Mouse (Mus musculus) embryonic facial prominence, embryonic 12.5 days (tissue): ENCODE data around the gene H2-M10.6. TPM values are rescaled to one million over a fixed set of nuclear protein-coding genes. Genes with fewer than 3 reads are reported as not detected.
A peak's percentile ranks its signal among the peaks of the same experiment; 100 is the strongest.

ENCODE experiments used
- ATAC-seq: fragments of 200-750 bp; cut with Nextera tagmentation; 2 replicates; pipeline ENCODE4 v1.8.0; 2017; ENCODE audit not compliant: insufficient number of reproducible peaks, insufficient read depth, low FRiP score, low TSS enrichment
- H3K27ac ChIP-seq: fragments of 300-500 bp; sonication (generic); 2 replicates; pipeline ENCODE4 v1.5.1; 2016; ENCODE audit warnings: mild to moderate bottlenecking
- H3K27me3 ChIP-seq: fragments of 300-500 bp; sonication (generic); 2 replicates; pipeline ENCODE4 v1.6.1; 2016; ENCODE audit warnings: mild to moderate bottlenecking, moderate library complexity
- H3K36me3 ChIP-seq: fragments of 300-500 bp; sonication (generic); 2 replicates; pipeline ENCODE4 v1.6.1; 2016; ENCODE audit warnings: mild to moderate bottlenecking
- H3K4me1 ChIP-seq: fragments of 300-500 bp; sonication (generic); 2 replicates; pipeline ENCODE4 v1.6.1; 2016
- H3K4me2 ChIP-seq: fragments of 300-500 bp; sonication (generic); replicated peaks from 2 replicates; pipeline ENCODE4 v1.6.1; 2016; ENCODE audit warnings: mild to moderate bottlenecking, moderate library complexity
- H3K4me3 ChIP-seq: fragments of 300-500 bp; sonication (generic); 2 replicates; pipeline ENCODE4 v1.5.1; 2016; ENCODE audit warnings: mild to moderate bottlenecking
- H3K9ac ChIP-seq: fragments of 300-500 bp; sonication (generic); 2 replicates; pipeline ENCODE4 v1.6.1; 2016; ENCODE audit warnings: mild to moderate bottlenecking, moderate library complexity
- H3K9me3 ChIP-seq: fragments of 300-500 bp; sonication (generic); 2 replicates; pipeline ENCODE4 v1.6.1; 2016; ENCODE audit warnings: mild to moderate bottlenecking, moderate library complexity
- WGBS: fragments of 180-500 bp; shearing (Covaris S2); methylation state at CpG from one replicate; pipeline ENCODE4 v1.1.7; 2016; 5-methylcytosine and 5-hydroxymethylcytosine counted together
- polyA plus RNA-seq: library from polyadenylated mRNA; unstranded; fragments of >200 nt; fragmentation: Nextera tagmentation; extraction: Ambion mirVana; gene quantifications from 2 replicates; pipeline ENCODE4 v1.2.1, GENCODE M21; 2016

Gene H2-M10.6
- polyA plus RNA-seq, 1 experiment from 2014 or later = not detected

- Histone ChIP-seq H3K4me3 (no peak overlapping the region), H3K9ac (no peak overlapping the region), H3K4me1 (no peaks in the 10 kb centered on the region), H3K27ac (no peak overlapping the region), H3K9me3 (no peaks in the 10 kb centered on the region), H3K27me3 (no peaks in the 10 kb centered on the region), H3K4me2 (no peak overlapping the region), H3K36me3 (no peaks in the 10 kb centered on the region)
- no peak for ATAC-seq
Observed at GRCm38 (mm10) chr17:36844286-36844719, 32.3 kb downstream of the H2-M10.6 start.

GRCm38 (mm10) chr17:36844725-36845124, 32.8 kb downstream of the H2-M10.6 start:
- Histone ChIP-seq H3K36me3 (no peaks in the 10 kb centered on the region), H3K9me3 (no peaks in the 10 kb centered on the region), H3K4me1 (no peaks in the 10 kb centered on the region), H3K4me3 (no peak overlapping the region), H3K9ac (no peak overlapping the region), H3K27ac (no peak overlapping the region), H3K4me2 (no peak overlapping the region), H3K27me3 (no peaks in the 10 kb centered on the region)
- 0 out of 2 replicates have a peak, but pooled peaks have one; percentile 28 for ATAC-seq
- WGBS = 83% methylated on average over 1 of the region's 1 CpGs

GRCm38 (mm10) chr17:36848911-36849310, 36.9 kb downstream of the H2-M10.6 start:
- WGBS = 87% methylated on average over 5 of the region's 5 CpGs
- no peaks in the 10 kb centered on the region for H3K27me3 ChIP-seq
- H3K27ac ChIP-seq = no peak overlapping the region
- H3K4me1 ChIP-seq = no peaks in the 10 kb centered on the region
- no peak overlapping the region for H3K4me3 ChIP-seq
- H3K36me3 ChIP-seq = peaks cover 33% of the 10 kb centered on the region
- no peaks in the 10 kb centered on the region for H3K9me3 ChIP-seq
- ATAC-seq = no peak
- no peak overlapping the region for H3K9ac ChIP-seq
- no peak overlapping the region for H3K4me2 ChIP-seq

GRCm38 (mm10) chr17:36849992-36850391, 38.0 kb downstream of the H2-M10.6 start:
- Histone ChIP-seq H3K4me3 (no peak overlapping the region), H3K4me1 (no peaks in the 10 kb centered on the region), H3K4me2 (no peak overlapping the region), H3K27ac (no peak overlapping the region), H3K9ac (no peak overlapping the region), H3K9me3 (no peaks in the 10 kb centered on the region), H3K27me3 (no peaks in the 10 kb centered on the region), H3K36me3 (peaks cover 41% of the 10 kb centered on the region)
- 86% methylated on average over 2 of the region's 2 CpGs for WGBS
- ATAC-seq = no peak

- Histone ChIP-seq H3K4me1 (no peaks in the 10 kb centered on the region), H3K27ac (no peak overlapping the region), H3K4me2 (no peak overlapping the region), H3K27me3 (no peaks in the 10 kb centered on the region), H3K9me3 (no peaks in the 10 kb centered on the region), H3K4me3 (no peak overlapping the region), H3K36me3 (peaks cover 52% of the 10 kb centered on the region), H3K9ac (no peak overlapping the region)
- 89% methylated on average over 5 of the region's 5 CpGs for WGBS
- ATAC-seq = no peak
Observed at GRCm38 (mm10) chr17:36851200-36851599, 39.2 kb downstream of the H2-M10.6 start.

- no peaks in the 10 kb centered on the region for H3K9me3 ChIP-seq
- WGBS = 91% methylated on average over 5 of the region's 5 CpGs
- no peak; the same call in 1 of the 2 replicates for ATAC-seq
- H3K36me3 ChIP-seq = peaks cover 56% of the 10 kb centered on the region
- no peak overlapping the region for H3K4me2 ChIP-seq
- no peak overlapping the region for H3K27ac ChIP-seq
- no peak overlapping the region for H3K4me3 ChIP-seq
- no peaks in the 10 kb centered on the region for H3K27me3 ChIP-seq
- no peak overlapping the region for H3K9ac ChIP-seq
- H3K4me1 ChIP-seq = no peaks in the 10 kb centered on the region
Observed at GRCm38 (mm10) chr17:36851627-36852026, 39.7 kb downstream of the H2-M10.6 start.

GRCm38 (mm10) chr17:36855484-36855883, 43.5 kb downstream of the H2-M10.6 start:
- Histone ChIP-seq H3K4me1 (no peaks in the 10 kb centered on the region), H3K27ac (no peak overlapping the region), H3K4me3 (no peak overlapping the region), H3K27me3 (no peaks in the 10 kb centered on the region), H3K36me3 (peaks cover 83% of the 10 kb centered on the region), H3K4me2 (no peak overlapping the region), H3K9me3 (no peaks in the 10 kb centered on the region), H3K9ac (no peak overlapping the region)
- ATAC-seq = no peak
- 86% methylated on average over 3 of the region's 3 CpGs for WGBS

- no peak overlapping the region for H3K4me3 ChIP-seq
- 90% methylated on average over 4 of the region's 4 CpGs for WGBS
- no peak for ATAC-seq
- H3K4me1 ChIP-seq = no peaks in the 10 kb centered on the region
- H3K36me3 ChIP-seq = peaks cover 76% of the 10 kb centered on the region
- H3K27ac ChIP-seq = no peak overlapping the region
- H3K27me3 ChIP-seq = no peaks in the 10 kb centered on the region
- H3K9me3 ChIP-seq = no peaks in the 10 kb centered on the region
- no peak overlapping the region for H3K9ac ChIP-seq
- H3K4me2 ChIP-seq = no peak overlapping the region
Observed at GRCm38 (mm10) chr17:36856236-36856635, 44.3 kb downstream of the H2-M10.6 start.

GRCm38 (mm10) chr17:36858181-36858580, 46.2 kb downstream of the H2-M10.6 start:
- H3K36me3 ChIP-seq = peaks cover 58% of the 10 kb centered on the region
- H3K4me3 ChIP-seq = no peak overlapping the region
- no peak overlapping the region for H3K9ac ChIP-seq
- H3K4me1 ChIP-seq = no peaks in the 10 kb centered on the region
- no peaks in the 10 kb centered on the region for H3K9me3 ChIP-seq
- H3K27me3 ChIP-seq = no peaks in the 10 kb centered on the region
- H3K27ac ChIP-seq = no peak overlapping the region
- no peak overlapping the region for H3K4me2 ChIP-seq
- WGBS = 83% methylated on average over 3 of the region's 3 CpGs
- no peak for ATAC-seq

- Histone ChIP-seq H3K27ac (no peak overlapping the region), H3K36me3 (peaks cover 26% of the 10 kb centered on the region), H3K9me3 (no peaks in the 10 kb centered on the region), H3K4me2 (no peak overlapping the region), H3K9ac (no peak overlapping the region), H3K4me3 (no peak overlapping the region), H3K4me1 (no peaks in the 10 kb centered on the region), H3K27me3 (peaks cover 12% of the 10 kb centered on the region)
- 52% methylated on average over 2 of the region's 2 CpGs for WGBS
- ATAC-seq = no peak
Observed at GRCm38 (mm10) chr17:36861680-36862079, 49.7 kb downstream of the H2-M10.6 start.

Other genes starting within 250 kb of the H2-M10.6 start
- not detected in 2 replicates for gene H2-M9, start 169.5 kb upstream of the H2-M10.6 start, polyA plus RNA-seq
- not detected in 2 replicates for gene H2-M1, start 140.0 kb upstream of the H2-M10.6 start, polyA plus RNA-seq
- gene H2-M10.5, start 39.3 kb upstream of the H2-M10.6 start, polyA plus RNA-seq = not detected in 2 replicates
- gene Trim26, start 25.0 kb downstream of the H2-M10.6 start, polyA plus RNA-seq = 55.8 and 59.0 TPM in 2 replicates
- 0.17 and 0.40 TPM in 2 replicates for gene Trim15, start 55.0 kb downstream of the H2-M10.6 start, polyA plus RNA-seq
- gene Trim10, start 57.4 kb downstream of the H2-M10.6 start, polyA plus RNA-seq = 6.6 and 7.2 TPM in 2 replicates
- gene Trim40, start 78.0 kb downstream of the H2-M10.6 start, polyA plus RNA-seq = not detected in 2 replicates
- not detected in 2 replicates for gene Trim31, start 85.9 kb downstream of the H2-M10.6 start, polyA plus RNA-seq
- 0.23 and 0.41 TPM in 2 replicates for gene Rnf39, start 130.7 kb downstream of the H2-M10.6 start, polyA plus RNA-seq
- 111 and 122 TPM in 2 replicates for gene Ppp1r11, start 139.6 kb downstream of the H2-M10.6 start, polyA plus RNA-seq
- gene Znrd1, start 146.4 kb downstream of the H2-M10.6 start, polyA plus RNA-seq = 98.7 and 112 TPM in 2 replicates
- gene Znrd1as, start 146.4 kb downstream of the H2-M10.6 start, polyA plus RNA-seq = 4.8 and 6.5 TPM in 2 replicates
- not detected in 2 replicates for gene 2410137M14Rik, start 169.1 kb downstream of the H2-M10.6 start, polyA plus RNA-seq
- 1.2 and 1.3 TPM in 2 replicates for gene H2-M5, start 177.4 kb downstream of the H2-M10.6 start, polyA plus RNA-seq
- gene Zfp57, start 189.0 kb downstream of the H2-M10.6 start, polyA plus RNA-seq = 151 and 169 TPM in 2 replicates
- gene Mog, start 211.2 kb downstream of the H2-M10.6 start, polyA plus RNA-seq = 0.38 and 0.70 TPM in 2 replicates
- 19.8 and 20.5 TPM in 2 replicates for gene Gabbr1, start 233.8 kb downstream of the H2-M10.6 start, polyA plus RNA-seq